Mouse (Mus musculus): ENCODE results near the gene Ncl. TPM values are rescaled to one million over a fixed set of nuclear protein-coding genes. Genes with fewer than 3 reads are reported as not detected.

Gene Ncl
- total and polyA plus RNA-seq, 3 experiments, result 246 to 1,708 (median 370) TPM

GRCm38 (mm10) chr1:86400096-86400754 is 41.0 kb upstream of the Ncl start:
- H3K27ac ChIP-seq (ENCODE audit: control insufficient read depth, low read depth, low read length), result peak overlapping the region; percentile 87

GRCm38 (mm10) chr1:86399322-86399721 is 40.1 kb upstream of the Ncl start:
- no peak overlapping the region for H3K4me3 ChIP-seq (ENCODE audit: control insufficient read depth in 1 of 2, insufficient read depth in 1 of 2, low read depth in 2 of 2, low read length in 2 of 2)
- H3K36me3 ChIP-seq (ENCODE audit: control insufficient read depth in 1 of 2, insufficient read depth in 2 of 2, low read length in 2 of 2), result peaks cover 0 to 32% of the 10 kb centered on the region in 2 experiments; a peak in 2 of 4 replicates
- H3K27me3 ChIP-seq (ENCODE audit: control insufficient read depth in 1 of 2, insufficient read depth in 2 of 2, low read length in 2 of 2), result no peaks in the 10 kb centered on the region
- H3K4me1 ChIP-seq (ENCODE audit: control insufficient read depth in 1 of 2, insufficient read depth in 2 of 2, low read length in 2 of 2), result peaks cover 27 to 33% of the 10 kb centered on the region in 2 experiments
- peak overlapping the region; percentile 89 for H3K27ac ChIP-seq (ENCODE audit: control insufficient read depth, low read depth, low read length)
- no peaks in the 10 kb centered on the region for H3K9me3 ChIP-seq (replicated peaks; ENCODE audit: insufficient read depth, low read length)
- no peaks in the 10 kb centered on the region for H3K79me2 ChIP-seq (ENCODE audit: control insufficient read depth, insufficient read depth, low read length, poor library complexity)
- DNase-seq (ENCODE audit: low read depth, low spot score), result peak; percentile 84
- no peak overlapping the region; the same call in 1 of the 2 replicates for H3K9ac ChIP-seq (ENCODE audit: control insufficient read depth, low read depth, low read length, poor library complexity, severe bottlenecking)
- TF ChIP-seq ZMIZ1 (IDR thresholded peaks at IDR 0.05; ENCODE audit: low read depth, low read length) (no peak), TCF12 (IDR thresholded peaks at IDR 0.05; ENCODE audit: low read depth, low read length) (0 out of 2 replicates have a peak, but pooled peaks have one; percentile 26), EP300 (IDR thresholded peaks at IDR 0.05; ENCODE audit: low read depth in 1 of 2, low read length in 2 of 2) (peak in 1 of 2 experiments; percentile 67; a peak in 3 of 4 replicates), ETS1 (IDR thresholded peaks at IDR 0.05; ENCODE audit: low read depth, low read length) (peak; percentile 61; the same call in 1 of the 2 replicates), CHD1 (IDR thresholded peaks at IDR 0.05; ENCODE audit: low read depth, low read length) (no peak), MAZ (IDR thresholded peaks at IDR 0.05; ENCODE audit: low read depth, low read length) (peak; percentile 46; the same call in 1 of the 2 replicates), GATA1 (IDR thresholded peaks at IDR 0.05; ENCODE audit: low read depth, low read length) (peak; percentile 63), RCOR1 (IDR thresholded peaks at IDR 0.05; ENCODE audit: low read depth, low read length) (no peak)

More at GRCm38 (mm10) chr1:86400096-86400754, 41.0 kb upstream of the Ncl start:
- Histone ChIP-seq H3K4me3 (ENCODE audit: control insufficient read depth in 1 of 2, insufficient read depth in 1 of 2, low read depth in 2 of 2, low read length in 2 of 2) (peak overlapping the region in 1 of 2 experiments; percentile 16; a peak in 1 of 4 replicates), H3K79me2 (ENCODE audit: control insufficient read depth, insufficient read depth, low read length, poor library complexity) (no peaks in the 10 kb centered on the region), H3K9ac (ENCODE audit: control insufficient read depth, low read depth, low read length, poor library complexity, severe bottlenecking) (peak overlapping the region; percentile 46), H3K36me3 (ENCODE audit: control insufficient read depth in 1 of 2, insufficient read depth in 2 of 2, low read length in 2 of 2) (peaks cover 0 to 32% of the 10 kb centered on the region in 2 experiments; a peak in 2 of 4 replicates), H3K9me3 (replicated peaks; ENCODE audit: insufficient read depth, low read length) (no peaks in the 10 kb centered on the region), H3K27me3 (ENCODE audit: control insufficient read depth in 1 of 2, insufficient read depth in 2 of 2, low read length in 2 of 2) (no peaks in the 10 kb centered on the region), H3K4me1 (ENCODE audit: control insufficient read depth in 1 of 2, insufficient read depth in 2 of 2, low read length in 2 of 2) (peaks cover 27 to 33% of the 10 kb centered on the region in 2 experiments)
- TF ChIP-seq MAZ (IDR thresholded peaks at IDR 0.05; ENCODE audit: low read depth, low read length) (no peak), ZMIZ1 (IDR thresholded peaks at IDR 0.05; ENCODE audit: low read depth, low read length) (no peak), USF1 (IDR thresholded peaks at IDR 0.05; ENCODE audit: low read depth, low read length) (no peak), ETS1 (IDR thresholded peaks at IDR 0.05; ENCODE audit: low read depth, low read length) (0 out of 2 replicates have a peak, but pooled peaks have one; percentile 54), CHD2 (IDR thresholded peaks at IDR 0.05; ENCODE audit: low read length) (no peak), GATA1 (IDR thresholded peaks at IDR 0.05; ENCODE audit: low read depth, low read length) (peak; percentile 34; the same call in 1 of the 2 replicates), HCFC1 (IDR thresholded peaks at IDR 0.05; ENCODE audit: low read depth, low read length) (no peak), GABPA (IDR thresholded peaks at IDR 0.05; ENCODE audit: low read depth, low read length) (no peak), TCF12 (IDR thresholded peaks at IDR 0.05; ENCODE audit: low read depth, low read length) (peak; percentile 40; the same call in 1 of the 2 replicates), MYC (IDR thresholded peaks at IDR 0.05; ENCODE audit: low read depth, low read length) (no peak), ZC3H11A (IDR thresholded peaks at IDR 0.05; ENCODE audit: low read depth, low read length) (no peak), KAT2A (conservative IDR thresholded peaks at IDR 0.05; ENCODE audit: low read depth, low read length) (no peak), CHD1 (IDR thresholded peaks at IDR 0.05; ENCODE audit: low read depth, low read length) (no peak), MEF2A (IDR thresholded peaks at IDR 0.05; ENCODE audit: extremely low read depth, insufficient replicate concordance, low read depth, low read length, poor library complexity, severe bottlenecking) (no peak), TBP (IDR thresholded peaks at IDR 0.05; ENCODE audit: low read depth, low read length) (no peak), E2F4 (IDR thresholded peaks at IDR 0.05; ENCODE audit: borderline replicate concordance, low read depth, low read length) (no peak), RAD21 (IDR thresholded peaks at IDR 0.05; ENCODE audit: low read depth, low read length) (no peak), SIN3A (IDR thresholded peaks at IDR 0.05; ENCODE audit: low read length) (0 out of 2 replicates have a peak, but pooled peaks have one; percentile 3), ELF1 (IDR thresholded peaks at IDR 0.05; ENCODE audit: low read depth, low read length) (no peak), POLR2AphosphoS2 (IDR thresholded peaks at IDR 0.05; ENCODE audit: low read length) (no peak), ZKSCAN1 (IDR thresholded peaks at IDR 0.05; ENCODE audit: low read depth, low read length) (no peak), MXI1 (IDR thresholded peaks at IDR 0.05; ENCODE audit: low read depth, low read length) (no peak), NELFE (IDR thresholded peaks at IDR 0.05; ENCODE audit: low read depth, low read length) (no peak; the same call in 1 of the 2 replicates), POLR2A (IDR thresholded peaks at IDR 0.05; ENCODE audit: control insufficient read depth in 1 of 2, insufficient read depth in 1 of 2, low read depth in 1 of 2, low read length in 2 of 2, poor library complexity in 1 of 2) (no peak), ZNF384 (IDR thresholded peaks at IDR 0.05; ENCODE audit: low read depth, low read length) (no peak), MAFK (IDR thresholded peaks at IDR 0.05; ENCODE audit: borderline replicate concordance, low read depth, low read length) (no peak), MYB (IDR thresholded peaks at IDR 0.05; ENCODE audit: low read depth, low read length) (peak; percentile 49; the same call in 1 of the 2 replicates), MAX (IDR thresholded peaks at IDR 0.05; ENCODE audit: low read length) (no peak), EP300 (IDR thresholded peaks at IDR 0.05; ENCODE audit: low read depth in 1 of 2, low read length in 2 of 2) (peak; percentile 29 to 74; a peak in 3 of 4 replicates), RCOR1 (IDR thresholded peaks at IDR 0.05; ENCODE audit: low read depth, low read length) (no peak), SMC3 (IDR thresholded peaks at IDR 0.05; ENCODE audit: low read depth, low read length) (no peak), POLR2AphosphoS5 (IDR thresholded peaks at IDR 0.05; ENCODE audit: borderline replicate concordance, low read depth, low read length) (no peak)
- peak; percentile 52 for DNase-seq (ENCODE audit: low read depth, low spot score)
